Mouse (Mus musculus) heart, adult 9 months (tissue): ENCODE data around the gene Cd40lg.

Source experiments
- DNase-seq, 2 experiments: peaks; one replicate each; pipeline ENCODE4 v3.0.0; 2022; ENCODE audit warnings: low spot score in 2 of 2

Gene Cd40lg

DNA sequence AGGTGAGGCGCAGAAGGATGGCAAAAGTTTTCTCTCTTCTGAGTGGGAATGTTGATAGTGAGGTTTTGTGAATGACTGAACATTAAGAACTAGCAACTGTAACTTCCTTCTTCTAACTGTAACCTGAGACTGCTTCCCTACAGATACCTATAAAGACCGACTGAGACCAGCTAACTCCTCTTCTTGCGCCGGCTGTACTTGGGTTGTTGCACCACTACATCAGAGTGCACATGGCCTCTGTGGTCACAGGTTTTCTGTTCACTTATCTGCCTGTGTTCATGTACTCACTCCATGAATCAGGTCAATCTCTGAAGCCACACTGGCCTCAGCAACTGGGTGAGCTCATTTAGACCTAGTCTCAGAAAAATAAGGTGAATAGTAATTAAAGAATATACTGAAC lies 51.6 kb downstream of the Cd40lg start:
- no peak for DNase-seq
